Mouse (Mus musculus): ENCODE data around the gene Stam2. TPM values are rescaled to one million over a fixed set of nuclear protein-coding genes. Genes with fewer than 3 reads are reported as not detected.
A peak's percentile ranks its signal among the peaks of the same experiment; 100 is the strongest.

The Stam2 gene
- total and polyA plus RNA-seq, 2 experiments from 2014 or later: 30.6 to 40.3 TPM

GRCm38 (mm10) chr2:52676913-52677303 lies 65.2 kb downstream of the Stam2 start:
- no peak for TF ChIP-seq CTCF (IDR thresholded peaks at IDR 0.05; ENCODE audit: low read depth)
- Histone ChIP-seq H3K9me3 (ENCODE audit: low read length) (no peaks in the 10 kb centered on the region), H3K4me1 (ENCODE audit: insufficient read depth) (peaks cover 4% of the 10 kb centered on the region; the same call in 1 of the 2 replicates), H3K27ac (ENCODE audit: low read depth, low read length) (no peak overlapping the region), H3K27me3 (ENCODE audit: insufficient read depth, low read length) (no peaks in the 10 kb centered on the region; the same call in 1 of the 2 replicates), H3K9ac (peak overlapping the region; percentile 75; the same call in 1 of the 2 replicates), H3K4me3 (ENCODE audit: low read depth, low read length) (peak overlapping the region; percentile 77), H3K36me3 (ENCODE audit: insufficient read depth) (no peaks in the 10 kb centered on the region), H3K4me2 (ENCODE audit: low read depth) (peak overlapping the region; percentile 81)
- 3% methylated on average over 6 of the region's 6 CpGs for WGBS
- DNase-seq (no peak), ATAC-seq (no peak; the same call in 1 of the 2 replicates)

- H3K4me3 ChIP-seq (ENCODE audit: low read depth, low read length): peak within 1 kb of the TSS; percentile 77
- no peaks in the 10 kb centered on the region; the same call in 1 of the 2 replicates for H3K27me3 ChIP-seq (ENCODE audit: insufficient read depth, low read length)
- H3K4me1 ChIP-seq (ENCODE audit: insufficient read depth): peaks cover 4% of the 10 kb centered on the region; the same call in 1 of the 2 replicates
- peak; percentile 87 for ATAC-seq
- 2% methylated on average over 39 of the region's 77 CpGs for WGBS
- TF ChIP-seq CTCF (IDR thresholded peaks at IDR 0.05; ENCODE audit: low read depth): no peak
- peak within 1 kb of the TSS; percentile 75 for H3K9ac ChIP-seq
- H3K27ac ChIP-seq (ENCODE audit: low read depth, low read length): peak within 1 kb of the TSS; percentile 79
- peak within 1 kb of the TSS; percentile 81 for H3K4me2 ChIP-seq (ENCODE audit: low read depth)
- peak; percentile 73 for DNase-seq
- no peaks in the 10 kb centered on the region for H3K9me3 ChIP-seq (ENCODE audit: low read length)
- H3K36me3 ChIP-seq (ENCODE audit: insufficient read depth): no peaks in the 10 kb centered on the region
Observed at GRCm38 (mm10) chr2:52676023-52676912, 65.8 kb downstream of the Stam2 start, which contains the start of gene Cacnb4. Gene Cacnb4, minus strand, starts transcription at chr2:52676831.

GRCm38 (mm10) chr2:52675278-52675987 lies 66.6 kb downstream of the Stam2 start:
- no peak for TF ChIP-seq CTCF (IDR thresholded peaks at IDR 0.05; ENCODE audit: low read depth)
- 0% methylated on average over 38 of the region's 42 CpGs for WGBS
- DNase-seq (peak; percentile 45), ATAC-seq (peak; percentile 17)
- peak overlapping the region; percentile 75 for H3K9ac ChIP-seq
- H3K4me2 ChIP-seq (ENCODE audit: low read depth): peak overlapping the region; percentile 81
- H3K4me3 ChIP-seq (ENCODE audit: low read depth, low read length): peak overlapping the region; percentile 77
- peak overlapping the region; percentile 79 for H3K27ac ChIP-seq (ENCODE audit: low read depth, low read length)
- H3K9me3 ChIP-seq (ENCODE audit: low read length): no peaks in the 10 kb centered on the region
- no peaks in the 10 kb centered on the region for H3K36me3 ChIP-seq (ENCODE audit: insufficient read depth)
- H3K27me3 ChIP-seq (ENCODE audit: insufficient read depth, low read length): no peaks in the 10 kb centered on the region; the same call in 1 of the 2 replicates
- peaks cover 4% of the 10 kb centered on the region; the same call in 1 of the 2 replicates for H3K4me1 ChIP-seq (ENCODE audit: insufficient read depth)

GRCm38 (mm10) chr2:52674886-52675277 lies 67.2 kb downstream of the Stam2 start:
- ATAC-seq (no peak), DNase-seq (peak; percentile 42)
- H3K9ac ChIP-seq: peak overlapping the region; percentile 75; the same call in 1 of the 2 replicates
- peak overlapping the region; percentile 81 for H3K4me2 ChIP-seq (ENCODE audit: low read depth)
- no peaks in the 10 kb centered on the region for H3K36me3 ChIP-seq (ENCODE audit: insufficient read depth)
- no peaks in the 10 kb centered on the region; the same call in 1 of the 2 replicates for H3K27me3 ChIP-seq (ENCODE audit: insufficient read depth, low read length)
- H3K9me3 ChIP-seq (ENCODE audit: low read length): no peaks in the 10 kb centered on the region
- H3K4me1 ChIP-seq (ENCODE audit: insufficient read depth): peaks cover 4% of the 10 kb centered on the region; the same call in 1 of the 2 replicates
- WGBS: 1% methylated on average over 19 of the region's 19 CpGs
- no peak overlapping the region for H3K27ac ChIP-seq (ENCODE audit: low read depth, low read length)
- no peak for TF ChIP-seq CTCF (IDR thresholded peaks at IDR 0.05; ENCODE audit: low read depth)
- H3K4me3 ChIP-seq (ENCODE audit: low read depth, low read length): peak overlapping the region; percentile 77

GRCm38 (mm10) chr2:52673172-52673571 lies 68.9 kb downstream of the Stam2 start:
- H3K4me1 ChIP-seq (ENCODE audit: insufficient read depth): peaks cover 4% of the 10 kb centered on the region; the same call in 1 of the 2 replicates
- H3K9me3 ChIP-seq (ENCODE audit: low read length): no peaks in the 10 kb centered on the region
- no peak for DNase-seq
- H3K27ac ChIP-seq (ENCODE audit: low read depth, low read length): no peak overlapping the region
- H3K9ac ChIP-seq: no peak overlapping the region
- H3K4me3 ChIP-seq (ENCODE audit: low read depth, low read length): no peak overlapping the region
- H3K36me3 ChIP-seq (ENCODE audit: insufficient read depth): no peaks in the 10 kb centered on the region
- 86% methylated on average over 1 of the region's 1 CpGs for WGBS
- H3K4me2 ChIP-seq (ENCODE audit: low read depth): no peak overlapping the region
- no peak for TF ChIP-seq CTCF (IDR thresholded peaks at IDR 0.05; ENCODE audit: low read depth)
- ATAC-seq: no peak
- H3K27me3 ChIP-seq (ENCODE audit: insufficient read depth, low read length): no peaks in the 10 kb centered on the region

- Histone ChIP-seq H3K9me3 (ENCODE audit: low read length) (no peaks in the 10 kb centered on the region), H3K9ac (no peak overlapping the region), H3K36me3 (ENCODE audit: insufficient read depth) (no peaks in the 10 kb centered on the region), H3K4me1 (ENCODE audit: insufficient read depth) (peaks cover 4% of the 10 kb centered on the region; the same call in 1 of the 2 replicates), H3K27ac (ENCODE audit: low read depth, low read length) (no peak overlapping the region), H3K4me2 (ENCODE audit: low read depth) (no peak overlapping the region), H3K27me3 (ENCODE audit: insufficient read depth, low read length) (no peaks in the 10 kb centered on the region), H3K4me3 (ENCODE audit: low read depth, low read length) (no peak overlapping the region)
- DNase-seq (no peak), ATAC-seq (no peak)
- TF ChIP-seq CTCF (IDR thresholded peaks at IDR 0.05; ENCODE audit: low read depth): no peak
- 60% methylated on average over 5 of the region's 5 CpGs for WGBS
Observed at GRCm38 (mm10) chr2:52670733-52671132, 71.3 kb downstream of the Stam2 start.
